Comparison of ENCODE assay signal across 8 mouse cellular contexts in the genomic region with DNA sequence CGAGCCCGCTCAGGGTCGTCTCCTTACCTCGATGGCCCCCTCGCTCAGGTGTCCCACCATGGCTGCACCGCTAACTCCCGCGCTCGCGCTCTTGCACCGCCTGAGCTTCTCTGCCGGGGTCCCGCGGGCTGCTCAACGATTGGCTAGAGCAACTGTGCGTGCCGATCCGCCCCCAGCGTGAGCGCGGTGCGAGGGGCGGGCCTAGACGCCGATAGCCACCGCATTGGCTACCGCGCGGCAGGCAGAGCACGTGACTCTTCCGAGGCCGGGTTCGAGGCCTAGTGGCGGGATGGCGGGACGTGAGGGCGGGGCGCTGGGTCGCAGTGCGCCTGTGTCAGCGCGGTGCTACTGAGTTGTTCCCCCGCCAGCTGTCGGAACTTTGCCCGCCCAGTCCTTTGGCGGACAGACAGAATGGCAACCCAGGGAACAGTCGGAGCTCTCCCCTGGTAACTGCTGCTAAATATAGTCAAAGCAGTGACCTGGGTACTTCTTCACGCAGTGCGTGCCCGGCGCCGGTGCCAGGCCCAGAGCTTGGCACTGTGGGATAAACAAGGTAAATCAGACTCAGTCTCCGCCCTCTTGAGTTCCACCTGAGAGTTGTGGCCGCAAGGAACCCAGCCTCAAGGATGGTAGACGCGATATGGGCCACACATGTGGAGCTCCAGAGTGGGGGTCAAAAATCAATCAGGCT. TPM values are rescaled to one million over a fixed set of nuclear protein-coding genes. Genes with fewer than 3 reads are reported as not detected.
DNase-seq lines count a peak whose midpoint lies in the region; ATAC-seq and TF ChIP-seq lines count a peak whose summit lies in the region.

A gene (minus strand): TSS at position 126 of the 691 bp plus-strand sequence.
A gene (plus strand): TSS at position 235 of the 691 bp plus-strand sequence.

- H3K27ac ChIP-seq in bone marrow macrophage, adult 2 months (ENCODE audit: insufficient read depth, low read depth, low read length), result peak within 1 kb of the TSS; percentile 18
- H3K27ac ChIP-seq in embryonic fibroblast, embryonic 13.5 days (ENCODE audit: insufficient read depth, low read length), result no peak within 1 kb of the TSS
- peak within 1 kb of the TSS; percentile 18; the same call in 1 of the 2 replicates for H3K27ac ChIP-seq in kidney, embryonic 14.5 days (ENCODE audit: low read depth, low read length)
- peak within 1 kb of the TSS; percentile 73 for H3K27ac ChIP-seq in limb, embryonic 15.5 days

- peak within 1 kb of the TSS; percentile 74 for H3K4me2 ChIP-seq in kidney, embryonic 14.5 days (replicated peaks; ENCODE audit: low read depth, low read length)
- H3K4me2 ChIP-seq in limb, embryonic 15.5 days, result peak within 1 kb of the TSS; percentile 82

- WGBS in kidney, embryonic 14.5 days, result under 1% methylated on average over 55 of the region's 56 CpGs
- under 1% methylated on average over 56 of the region's 56 CpGs for whole genome bisulfite sequencing in limb, embryonic 15.5 days

- peaks cover 12% of the 10 kb centered on the region for H3K4me1 ChIP-seq in bone marrow macrophage, adult 2 months (ENCODE audit: control insufficient read depth, insufficient read depth, low read length)
- H3K4me1 ChIP-seq in embryonic fibroblast, embryonic 13.5 days (ENCODE audit: control insufficient read depth, insufficient read depth, low read length), result no peaks in the 10 kb centered on the region
- H3K4me1 ChIP-seq in kidney, embryonic 14.5 days (ENCODE audit: control insufficient read depth, insufficient read depth, low read length), result peaks cover 18% of the 10 kb centered on the region; the same call in 1 of the 2 replicates
- H3K4me1 ChIP-seq in limb, embryonic 15.5 days, result peaks cover 12% of the 10 kb centered on the region

- peak within 1 kb of the TSS; percentile 83 for H3K4me3 ChIP-seq in bone marrow macrophage, adult 2 months (ENCODE audit: insufficient read depth, low read length)
- peak within 1 kb of the TSS; percentile 85 for H3K4me3 ChIP-seq in embryonic fibroblast, embryonic 13.5 days (ENCODE audit: insufficient read depth, low read length)
- peak within 1 kb of the TSS; percentile 86 for H3K4me3 ChIP-seq in kidney, embryonic 14.5 days (ENCODE audit: low read length)
- peak within 1 kb of the TSS; percentile 98 for H3K4me3 ChIP-seq in limb, embryonic 15.5 days

- no peaks in the 10 kb centered on the region for H3K27me3 ChIP-seq in kidney, embryonic 14.5 days (ENCODE audit: control insufficient read depth, insufficient read depth, low read length)
- no peaks in the 10 kb centered on the region for H3K27me3 ChIP-seq in limb, embryonic 15.5 days

- peak; percentile 100 for ATAC-seq in kidney, embryonic 14.5 days (ENCODE audit: low FRiP score, low TSS enrichment)
- peak; percentile 100 for ATAC-seq in limb, embryonic 15.5 days (ENCODE audit: insufficient number of reproducible peaks, low FRiP score, low TSS enrichment, low read depth)

- TF ChIP-seq CTCF in bone marrow macrophage, adult 2 months (IDR thresholded peaks at IDR 0.05; ENCODE audit: low read depth, low read length), result no peak
- TF ChIP-seq CTCF in embryonic fibroblast, embryonic 13.5 days (IDR thresholded peaks at IDR 0.05; ENCODE audit: borderline replicate concordance, insufficient read depth, low read length), result no peak

- H3K9ac ChIP-seq in kidney, embryonic 14.5 days (ENCODE audit: low read depth, low read length), result peak within 1 kb of the TSS; percentile 79
- peak within 1 kb of the TSS; percentile 88 for H3K9ac ChIP-seq in limb, embryonic 15.5 days

- no peak for TF ChIP-seq POLR2A in bone marrow macrophage, adult 2 months (IDR thresholded peaks at IDR 0.05; ENCODE audit: borderline replicate concordance, low read depth, low read length)
- TF ChIP-seq POLR2A in embryonic fibroblast, embryonic 13.5 days (IDR thresholded peaks at IDR 0.05; ENCODE audit: low read depth, low read length), result peak; percentile 58

- H3K9me3 ChIP-seq in kidney, embryonic 14.5 days (ENCODE audit: control insufficient read depth, low read length), result no peaks in the 10 kb centered on the region
- H3K9me3 ChIP-seq in limb, embryonic 15.5 days, result no peaks in the 10 kb centered on the region

- peak; percentile 97 for DNase-seq in A20 (ENCODE audit: low read depth, low spot score)
- DNase-seq in heart, adult 9 months (ENCODE audit: low spot score in 2 of 2), result peak; percentile 95
- DNase-seq in monocyte, adult 2 months (ENCODE audit: low read depth in 1 of 2, low spot score in 2 of 2), result peak; percentile 80 to 87
- peak; percentile 96 for DNase-seq in spleen, postnatal 36 days (ENCODE audit: low spot score in 2 of 2)

- peaks cover under 1% of the 10 kb centered on the region; the same call in 1 of the 2 replicates for H3K36me3 ChIP-seq in kidney, embryonic 14.5 days (ENCODE audit: control insufficient read depth, insufficient read depth, low read length)
- H3K36me3 ChIP-seq in limb, embryonic 15.5 days, result peaks cover 1% of the 10 kb centered on the region; the same call in 1 of the 2 replicates

RNA-seq across cellular contexts. Expression of the first gene that starts in this region (rescaled TPM):
- 43.2 and 48.2 TPM in 2 replicates for polyA plus RNA-seq in bone marrow macrophage, adult 2 months (2012; ENCODE audit: insufficient read depth, insufficient read length, missing spikeins)
- 98.3 and 104 TPM in 2 replicates for polyA plus RNA-seq in embryonic fibroblast, embryonic 13.5 days (2011; ENCODE audit: insufficient read length, low read depth, missing spikeins)
- 111 and 119 TPM in 2 replicates for polyA plus RNA-seq in kidney, embryonic 14.5 days (2014; fragmentation: Nextera tagmentation; extraction: Ambion mirVana)
- polyA plus RNA-seq in limb, embryonic 15.5 days (2015; fragmentation: Nextera tagmentation; extraction: Ambion mirVana), result 101 and 102 TPM in 2 replicates

RNA-seq across cellular contexts. Expression of the second gene that starts in this region (rescaled TPM):
- 3.3 and 4.9 TPM in 2 replicates for polyA plus RNA-seq in bone marrow macrophage, adult 2 months (2012; ENCODE audit: insufficient read depth, insufficient read length, missing spikeins)
- 6.5 and 7.3 TPM in 2 replicates for polyA plus RNA-seq in embryonic fibroblast, embryonic 13.5 days (2011; ENCODE audit: insufficient read length, low read depth, missing spikeins)
- polyA plus RNA-seq in kidney, embryonic 14.5 days (2014; fragmentation: Nextera tagmentation; extraction: Ambion mirVana), result 10.4 and 17.8 TPM in 2 replicates
- polyA plus RNA-seq in limb, embryonic 15.5 days (2015; fragmentation: Nextera tagmentation; extraction: Ambion mirVana), result 12.8 and 13.1 TPM in 2 replicates
